Mouse (Mus musculus) left cerebral cortex, postnatal 14 days (tissue): ENCODE measurements at regions not wholly inside any gene's neighbourhood (a gene's known extent, or its start where the extent isn't known, plus 50 kb on each side); places are given as distances from the start of the nearest gene placed in this dataset.

Experiments
- DNase-seq, 2 experiments: peaks; one replicate each; pipeline ENCODE4 v3.0.0; 2021 to 2022; ENCODE audit warnings: low spot score in 2 of 2, mixed read lengths in 1 of 2
- intact Hi-C: fragments of 180-260 bp; cut with DNase I; formaldehyde crosslinking; loops from one replicate; pipeline ENCODE4 v1.15.1; 2025

DNA sequence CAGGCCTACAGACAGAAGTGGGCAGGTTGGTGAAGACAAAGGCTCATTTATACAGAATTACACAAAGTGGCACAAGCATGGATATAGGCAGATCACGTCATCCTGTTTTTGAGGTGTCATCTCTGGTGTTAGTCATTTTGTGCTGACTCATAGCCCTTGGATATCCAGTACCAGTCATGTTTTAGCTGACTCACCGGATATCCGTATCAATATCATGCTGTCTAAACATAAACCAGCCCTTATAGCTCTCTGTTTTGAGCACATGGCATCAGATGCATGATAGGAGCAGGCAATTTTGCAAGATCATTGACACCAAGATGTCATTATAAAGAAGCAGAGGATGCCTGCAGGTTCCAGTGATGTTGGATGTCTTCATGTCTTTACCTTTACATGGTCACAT is 97.5 kb upstream of the Mki67 start:
- intact Hi-C loops, result no loop called here
- DNase-seq, result no peak

GRCm38 (mm10) chr7:135816191-135816590 is 100.0 kb upstream of the Mki67 start:
- DNase-seq, result no peak
- intact Hi-C loops, result no loop called here

GRCm38 (mm10) chr7:135817868-135818267 is 101.7 kb upstream of the Mki67 start:
- no peak for DNase-seq
- intact Hi-C loops, result no loop called here

- DNase-seq, result no peak
Measured at GRCm38 (mm10) chr7:135818298-135818697, 102.1 kb upstream of the Mki67 start.

DNA sequence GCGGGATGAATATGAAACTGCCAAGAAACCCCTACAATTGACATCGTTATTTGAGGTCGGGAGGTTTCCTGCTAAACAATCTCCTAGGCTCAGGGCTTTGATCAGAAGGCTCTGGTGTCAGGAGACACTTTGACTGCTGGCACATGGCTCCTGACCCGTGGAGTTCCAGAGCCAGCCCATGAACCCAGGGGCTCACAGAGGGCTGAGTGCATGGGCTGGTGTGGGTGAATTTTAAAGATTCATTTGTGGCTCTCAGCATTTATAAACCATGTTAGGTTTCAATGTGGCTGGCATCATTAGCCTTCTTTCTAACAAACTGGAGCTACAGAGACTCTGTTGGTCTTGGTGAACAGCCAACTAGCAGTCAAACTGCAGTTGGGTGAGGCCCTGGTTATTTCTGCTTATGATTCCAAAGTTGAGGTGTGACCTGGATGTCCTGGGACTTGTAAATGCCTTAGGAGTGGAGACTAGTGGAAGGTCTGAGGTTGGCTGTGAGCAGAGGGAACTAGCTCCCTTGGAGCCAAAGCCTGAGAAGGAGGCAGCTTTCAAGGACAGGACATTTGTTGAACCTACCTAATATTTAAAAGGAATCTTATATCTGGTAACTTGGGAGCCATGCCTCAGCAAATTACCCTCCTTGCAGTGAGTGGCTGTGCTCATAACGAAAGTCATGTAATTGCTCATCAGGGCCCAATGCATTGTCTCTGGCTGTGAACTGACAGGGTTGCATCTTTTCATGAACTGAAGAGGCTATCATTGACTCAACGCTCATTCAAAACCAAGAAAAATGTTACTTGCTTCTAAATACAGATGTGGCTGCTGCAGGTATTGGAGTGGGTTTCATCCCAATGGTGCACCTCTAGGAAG is 108.0 kb upstream of the Mki67 start:
- no peak for DNase-seq
- intact Hi-C loops, result no loop called here

More at GRCm38 (mm10) chr7:135818298-135818697, 102.1 kb upstream of the Mki67 start:
- intact Hi-C loops, result no loop called here

GRCm38 (mm10) chr7:135829246-135829645 is 113.1 kb upstream of the Mki67 start:
- no peak for DNase-seq
- intact Hi-C loops, result no loop called here

- intact Hi-C loops, result no loop called here
- DNase-seq, result peak in 1 of 2 experiments; percentile 9
Measured at GRCm38 (mm10) chr7:135833425-135833824, 117.3 kb upstream of the Mki67 start.

- intact Hi-C loops, result loop anchor here (5.0 kb wide), 2 partner anchors 215 to 1485 kb away; no protein-coding TSS in a partner anchor
- DNase-seq, result peak; percentile 82 to 86
Measured at GRCm38 (mm10) chr7:135836808-135837733, 120.9 kb upstream of the Mki67 start.

DNA sequence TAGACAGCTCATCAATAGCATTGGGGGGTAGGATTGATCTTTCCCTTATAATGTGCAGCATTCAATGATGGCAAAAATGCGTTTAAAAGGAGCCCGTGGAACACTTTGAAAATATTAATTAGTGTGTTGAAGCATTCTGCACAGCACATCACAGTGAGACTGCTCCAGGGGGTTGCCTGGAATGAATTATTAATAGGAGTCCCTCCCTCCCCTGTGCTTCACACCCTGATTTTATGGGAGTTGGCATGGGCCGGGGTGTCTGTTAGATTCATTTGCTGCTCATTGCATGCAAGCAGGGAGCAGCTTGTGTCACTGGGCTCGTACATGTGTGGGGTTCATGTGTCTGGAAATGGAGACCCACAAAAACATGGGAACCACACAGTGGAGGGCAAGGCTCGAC is 127.9 kb upstream of the Mki67 start:
- intact Hi-C loops, result no loop called here
- DNase-seq, result no peak

DNA sequence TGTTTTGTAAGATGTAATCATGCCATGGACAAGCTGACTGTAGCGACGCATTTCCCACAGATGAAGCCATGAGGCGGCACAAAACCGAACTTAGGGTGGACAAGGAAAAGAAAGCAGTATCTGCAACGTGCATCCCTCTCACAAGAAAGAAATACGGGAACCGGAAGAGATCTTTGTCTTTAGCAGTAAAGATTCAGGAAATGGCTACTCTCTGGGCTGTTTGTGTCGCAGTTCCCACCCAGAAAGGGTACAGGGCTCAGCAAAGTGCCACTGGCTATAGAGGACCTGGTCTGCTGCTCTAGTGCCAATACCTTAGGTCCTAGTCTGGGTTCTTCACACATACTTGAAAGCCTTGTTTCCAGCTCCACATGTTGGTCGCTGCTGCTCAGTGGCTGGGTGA is 131.1 kb upstream of the Mki67 start:
- intact Hi-C loops, result loop anchor here (5.0 kb wide), 1 partner anchor 145 kb away; no protein-coding TSS in a partner anchor
- no peak for DNase-seq

GRCm38 (mm10) chr7:135848170-135848569 is 132.0 kb upstream of the Mki67 start:
- DNase-seq, result no peak
- intact Hi-C loops, result loop anchor here (5.0 kb wide), 1 partner anchor 144 kb away; no protein-coding TSS in a partner anchor

DNA sequence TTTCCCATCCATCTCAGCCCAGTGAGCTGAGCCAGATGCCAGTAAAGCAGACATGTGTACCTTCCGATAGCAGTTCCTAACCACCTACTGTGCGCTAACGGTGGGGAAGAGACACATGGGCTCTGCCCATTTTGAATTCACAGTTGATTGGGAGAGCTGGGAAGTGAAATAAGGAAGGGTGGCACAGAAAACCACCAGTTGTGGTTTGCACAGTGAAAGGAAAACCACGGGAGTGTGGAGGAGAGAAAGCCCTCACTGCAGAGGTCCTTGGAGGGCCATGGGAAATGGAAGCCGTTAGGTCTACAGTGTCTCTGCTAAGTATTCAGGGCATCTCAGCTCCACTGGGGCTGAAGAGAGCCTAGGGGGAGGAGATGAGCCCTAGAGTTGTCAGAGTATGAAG is 132.7 kb upstream of the Mki67 start:
- DNase-seq, result no peak
- intact Hi-C loops, result loop anchor here (5.0 kb wide), 1 partner anchor 143 kb away; no protein-coding TSS in a partner anchor

- DNase-seq, result peak in 1 of 2 experiments; percentile 15
Measured at GRCm38 (mm10) chr7:135853127-135853813, 137.1 kb upstream of the Mki67 start.

GRCm38 (mm10) chr7:135853814-135854324 is 137.7 kb upstream of the Mki67 start:
- intact Hi-C loops, result loop anchor here (5.0 kb wide), 1 partner anchor 193 kb away; no protein-coding TSS in a partner anchor
- no peak for DNase-seq

More at GRCm38 (mm10) chr7:135853127-135853813, 137.1 kb upstream of the Mki67 start:
- intact Hi-C loops, result loop anchor here (5.0 kb wide), 1 partner anchor 194 kb away; no protein-coding TSS in a partner anchor

GRCm38 (mm10) chr7:135860288-135860687 is 144.1 kb upstream of the Mki67 start:
- intact Hi-C loops, result no loop called here
- no peak for DNase-seq

- intact Hi-C loops, result no loop called here
- DNase-seq, result no peak
Measured at GRCm38 (mm10) chr7:135860741-135861408, 144.7 kb upstream of the Mki67 start.

DNA sequence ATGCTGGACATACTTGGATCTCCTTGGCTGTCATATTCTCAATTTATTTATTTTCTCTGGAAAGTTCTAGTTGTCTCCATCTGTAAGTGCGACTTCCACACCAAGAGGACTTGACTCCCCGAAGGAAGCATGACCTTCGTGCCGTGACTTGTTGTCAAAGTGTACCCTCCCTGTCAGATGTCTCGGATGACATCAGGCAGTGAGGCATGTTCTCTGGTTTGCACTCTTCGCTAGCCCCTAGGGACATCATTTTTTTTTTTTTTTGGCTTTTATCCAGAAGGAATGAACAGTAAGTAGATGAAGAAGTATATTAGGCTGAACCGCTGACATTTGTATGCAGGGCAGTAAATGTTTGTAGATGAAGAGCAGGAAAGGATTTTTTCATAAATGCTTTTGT is 145.2 kb upstream of the Mki67 start:
- DNase-seq, result no peak
- intact Hi-C loops, result no loop called here

GRCm38 (mm10) chr7:135863581-135864426 is 147.6 kb upstream of the Mki67 start:
- DNase-seq, result no peak
- intact Hi-C loops, result no loop called here
